Mouse (Mus musculus): Measurements from ENCODE around the gene Src. TPM values are rescaled to one million over a fixed set of nuclear protein-coding genes. Genes with fewer than 3 reads are reported as not detected.
A peak's percentile ranks its signal among the peaks of the same experiment; 100 is the strongest.

Src gene
- polyA plus RNA-seq, 1 experiment from 2014 or later = 14.0 TPM

DNA sequence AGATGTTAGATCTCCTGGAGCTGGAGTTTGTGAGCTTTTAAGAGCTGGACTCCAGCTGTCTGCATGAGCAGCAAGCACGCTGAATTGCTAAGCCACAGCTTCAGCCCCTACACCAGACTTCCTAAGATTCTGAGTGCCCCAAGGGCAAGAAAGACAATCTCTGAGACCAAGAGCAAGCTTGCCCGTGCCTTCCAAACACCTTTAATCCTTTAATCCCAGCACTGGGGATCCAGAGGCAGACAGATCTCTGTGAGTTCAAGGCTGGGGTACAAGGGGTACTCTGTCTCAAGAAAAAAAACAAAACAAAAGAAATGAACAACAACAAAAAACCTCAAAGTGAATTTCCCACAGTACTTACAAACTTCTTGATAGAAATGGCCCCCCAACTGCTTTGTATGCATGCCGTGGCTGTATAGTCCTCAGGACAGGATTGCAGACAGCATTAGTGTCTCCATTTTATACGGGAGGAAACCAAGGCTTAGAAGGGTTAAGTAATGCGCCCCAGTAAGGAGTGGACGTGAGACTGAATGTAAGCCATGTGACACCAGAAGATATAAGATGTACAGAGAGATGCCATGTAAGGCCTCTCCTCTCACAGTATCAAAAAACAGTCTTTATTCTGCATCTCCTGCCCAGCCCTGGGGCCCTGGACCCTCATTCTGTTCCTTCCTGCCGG lies 68.9 kb downstream of the Src start:
- H3K36me3 ChIP-seq (ENCODE audit: insufficient read depth, low read length) = no peaks in the 10 kb centered on the region
- no peaks in the 10 kb centered on the region for H3K4me1 ChIP-seq (replicated peaks; ENCODE audit: insufficient read depth, low read length)
- H3K9ac ChIP-seq (ENCODE audit: low read depth, low read length) = no peak overlapping the region
- DNase-seq (ENCODE audit: low spot score) (no peak), ATAC-seq (replicated peaks; ENCODE audit: low FRiP score, low read depth) (no peak)
- H3K9me3 ChIP-seq (replicated peaks; ENCODE audit: low read length) = no peaks in the 10 kb centered on the region
- TF ChIP-seq CTCF (IDR thresholded peaks at IDR 0.05; ENCODE audit: low read depth) = no peak
- H3K4me2 ChIP-seq (ENCODE audit: low read length) = no peak overlapping the region
- no peak overlapping the region for H3K27ac ChIP-seq
- no peak overlapping the region for H3K4me3 ChIP-seq (replicated peaks; ENCODE audit: low read depth, low read length)
- no peaks in the 10 kb centered on the region for H3K27me3 ChIP-seq (ENCODE audit: insufficient read depth, low read length)
- 57% methylated on average over 7 of the region's 7 CpGs for WGBS

DNA sequence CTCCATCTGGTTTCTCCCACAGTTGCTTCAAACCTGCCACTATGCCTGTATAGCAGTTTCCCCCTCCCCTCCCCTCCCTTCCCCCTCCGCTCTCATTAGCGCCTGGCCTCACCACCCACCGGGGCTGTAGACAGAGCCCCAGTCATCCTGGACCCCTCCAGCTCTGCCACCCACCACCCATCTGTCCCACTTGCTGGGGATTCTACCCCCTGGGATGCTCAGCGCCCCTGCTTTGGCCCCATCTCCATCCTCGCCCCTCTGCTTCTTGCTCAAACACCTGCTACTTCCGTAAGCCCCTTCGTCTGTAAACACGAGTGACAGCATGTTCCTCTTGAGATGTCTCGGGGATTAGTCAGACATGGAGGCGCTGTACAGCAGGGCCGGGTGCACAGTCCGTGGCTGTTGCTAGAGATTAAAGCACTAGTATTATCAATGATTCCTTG lies 69.5 kb downstream of the Src start:
- WGBS = 46% methylated on average over 12 of the region's 12 CpGs

DNA sequence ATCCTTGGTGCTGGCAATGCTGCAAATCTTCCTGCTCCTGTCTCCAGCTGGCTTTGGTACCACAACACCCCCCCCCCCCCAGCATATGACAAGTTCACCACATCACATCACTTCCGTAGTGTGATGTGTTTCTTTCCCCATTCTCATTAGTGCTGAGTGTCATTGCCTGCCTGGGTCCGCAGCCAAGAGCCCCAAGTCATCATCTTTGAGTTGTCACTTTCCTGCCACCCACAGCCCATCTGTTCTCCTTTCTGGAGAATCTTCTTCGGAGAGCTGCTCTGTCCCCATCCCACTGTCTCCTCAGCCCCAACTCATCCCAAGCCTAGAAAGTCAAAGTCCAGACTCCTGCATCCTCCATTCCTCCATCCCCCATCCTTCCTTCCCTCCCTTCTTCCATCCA lies 75.0 kb downstream of the Src start:
- DNase-seq (ENCODE audit: low spot score) (no peak), ATAC-seq (replicated peaks; ENCODE audit: low FRiP score, low read depth) (no peak)
- H3K9ac ChIP-seq (ENCODE audit: low read depth, low read length) = no peak overlapping the region
- H3K4me2 ChIP-seq (ENCODE audit: low read length) = no peak overlapping the region
- no peak overlapping the region for H3K27ac ChIP-seq
- H3K36me3 ChIP-seq (ENCODE audit: insufficient read depth, low read length) = no peaks in the 10 kb centered on the region
- H3K27me3 ChIP-seq (ENCODE audit: insufficient read depth, low read length) = no peaks in the 10 kb centered on the region
- no peaks in the 10 kb centered on the region for H3K4me1 ChIP-seq (replicated peaks; ENCODE audit: insufficient read depth, low read length)
- H3K4me3 ChIP-seq (replicated peaks; ENCODE audit: low read depth, low read length) = no peak overlapping the region
- H3K9me3 ChIP-seq (replicated peaks; ENCODE audit: low read length) = no peaks in the 10 kb centered on the region
- TF ChIP-seq CTCF (IDR thresholded peaks at IDR 0.05; ENCODE audit: low read depth) = no peak
- WGBS = 83% methylated on average over 3 of the region's 3 CpGs

More for the DNA sequence above, 69.5 kb downstream of the Src start:
- Histone ChIP-seq H3K27ac (no peak overlapping the region), H3K9me3 (replicated peaks; ENCODE audit: low read length) (no peaks in the 10 kb centered on the region), H3K36me3 (ENCODE audit: insufficient read depth, low read length) (no peaks in the 10 kb centered on the region), H3K4me2 (ENCODE audit: low read length) (no peak overlapping the region), H3K9ac (ENCODE audit: low read depth, low read length) (no peak overlapping the region), H3K4me3 (replicated peaks; ENCODE audit: low read depth, low read length) (no peak overlapping the region), H3K27me3 (ENCODE audit: insufficient read depth, low read length) (no peaks in the 10 kb centered on the region), H3K4me1 (replicated peaks; ENCODE audit: insufficient read depth, low read length) (no peaks in the 10 kb centered on the region)
- no peak for TF ChIP-seq CTCF (IDR thresholded peaks at IDR 0.05; ENCODE audit: low read depth)
- DNase-seq (ENCODE audit: low spot score) = no peak
- no peak for ATAC-seq (replicated peaks; ENCODE audit: low FRiP score, low read depth)

DNA sequence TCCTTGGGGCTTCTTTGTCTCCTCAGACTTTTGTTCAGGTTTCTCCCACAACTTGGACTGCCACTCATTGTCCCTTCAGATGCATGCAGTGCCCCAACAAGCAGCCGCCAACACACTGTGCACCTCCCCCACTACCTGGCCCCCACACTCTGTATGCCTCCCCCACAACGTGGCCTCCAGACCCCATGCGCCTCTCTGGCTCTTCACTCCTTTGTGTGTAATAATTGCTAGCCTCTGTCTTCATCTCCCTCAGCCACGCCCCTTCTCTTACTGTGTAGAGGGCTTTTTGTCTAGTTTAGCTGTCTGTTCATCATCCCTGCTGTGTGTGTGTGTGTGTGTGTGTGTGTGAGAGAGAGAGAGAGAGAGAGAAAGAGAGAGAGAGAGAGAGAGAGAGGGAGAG lies 80.3 kb downstream of the Src start:
- H3K9ac ChIP-seq (ENCODE audit: low read depth, low read length) = no peak overlapping the region
- H3K27me3 ChIP-seq (ENCODE audit: insufficient read depth, low read length) = no peaks in the 10 kb centered on the region
- no peaks in the 10 kb centered on the region for H3K9me3 ChIP-seq (replicated peaks; ENCODE audit: low read length)
- no peaks in the 10 kb centered on the region for H3K36me3 ChIP-seq (ENCODE audit: insufficient read depth, low read length)
- ATAC-seq (replicated peaks; ENCODE audit: low FRiP score, low read depth) (no peak), DNase-seq (ENCODE audit: low spot score) (no peak)
- H3K4me1 ChIP-seq (replicated peaks; ENCODE audit: insufficient read depth, low read length) = no peaks in the 10 kb centered on the region
- 32% methylated on average over 4 of the region's 4 CpGs for WGBS
- H3K4me2 ChIP-seq (ENCODE audit: low read length) = no peak overlapping the region
- no peak overlapping the region for H3K27ac ChIP-seq
- H3K4me3 ChIP-seq (replicated peaks; ENCODE audit: low read depth, low read length) = no peak overlapping the region
- no peak for TF ChIP-seq CTCF (IDR thresholded peaks at IDR 0.05; ENCODE audit: low read depth)

DNA sequence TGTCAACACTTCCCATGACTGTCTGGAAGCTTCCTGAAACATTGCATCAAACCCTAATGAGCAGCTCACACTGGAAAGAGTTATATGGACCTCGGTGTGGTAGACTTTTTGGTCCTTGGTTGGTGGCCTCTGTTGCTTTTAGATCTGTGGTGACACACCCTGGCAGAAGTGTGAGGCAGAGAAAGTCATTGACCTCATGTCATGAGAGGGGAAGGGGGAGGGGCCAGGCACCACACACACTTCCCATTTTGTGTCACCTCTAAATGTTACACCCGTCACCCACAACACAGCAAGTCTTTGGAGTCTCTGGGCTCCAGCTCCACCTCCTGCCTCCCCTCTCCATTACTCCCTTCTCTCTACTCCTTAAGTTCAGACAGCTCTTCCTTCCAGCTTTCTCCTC lies 82.1 kb downstream of the Src start:
- 45% methylated on average over 2 of the region's 2 CpGs for WGBS
- no peaks in the 10 kb centered on the region for H3K27me3 ChIP-seq (ENCODE audit: insufficient read depth, low read length)
- H3K36me3 ChIP-seq (ENCODE audit: insufficient read depth, low read length) = no peaks in the 10 kb centered on the region
- no peaks in the 10 kb centered on the region for H3K4me1 ChIP-seq (replicated peaks; ENCODE audit: insufficient read depth, low read length)
- no peaks in the 10 kb centered on the region for H3K9me3 ChIP-seq (replicated peaks; ENCODE audit: low read length)
- no peak for TF ChIP-seq CTCF (IDR thresholded peaks at IDR 0.05; ENCODE audit: low read depth)
- no peak overlapping the region for H3K27ac ChIP-seq
- ATAC-seq (replicated peaks; ENCODE audit: low FRiP score, low read depth) = no peak
- H3K4me2 ChIP-seq (ENCODE audit: low read length) = no peak overlapping the region
- H3K9ac ChIP-seq (ENCODE audit: low read depth, low read length) = no peak overlapping the region
- DNase-seq (ENCODE audit: low spot score) = no peak
- no peak overlapping the region for H3K4me3 ChIP-seq (replicated peaks; ENCODE audit: low read depth, low read length)

DNA sequence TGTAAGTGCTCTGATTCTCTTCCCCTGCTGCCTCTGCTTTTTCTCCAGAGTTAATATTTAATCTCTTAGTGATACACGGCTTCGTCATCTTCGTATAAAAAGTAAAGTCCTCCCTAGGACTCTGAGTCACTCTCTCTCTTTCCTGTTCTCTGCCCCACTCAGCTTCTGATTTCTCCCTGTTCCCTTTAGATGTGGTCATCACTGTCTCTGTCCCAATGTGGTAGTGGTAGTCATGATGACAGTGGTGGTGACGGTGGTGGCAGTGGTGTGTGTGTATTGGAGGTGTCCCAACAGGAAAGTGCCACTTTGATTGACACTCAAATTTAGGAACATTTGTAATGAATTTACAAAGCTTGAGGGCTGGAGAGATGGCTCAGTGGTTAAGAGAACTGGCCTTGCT lies 83.1 kb downstream of the Src start:
- Histone ChIP-seq H3K27ac (no peak overlapping the region), H3K4me3 (replicated peaks; ENCODE audit: low read depth, low read length) (no peak overlapping the region), H3K4me2 (ENCODE audit: low read length) (no peak overlapping the region), H3K27me3 (ENCODE audit: insufficient read depth, low read length) (no peaks in the 10 kb centered on the region), H3K36me3 (ENCODE audit: insufficient read depth, low read length) (no peaks in the 10 kb centered on the region), H3K4me1 (replicated peaks; ENCODE audit: insufficient read depth, low read length) (no peaks in the 10 kb centered on the region), H3K9ac (ENCODE audit: low read depth, low read length) (no peak overlapping the region), H3K9me3 (replicated peaks; ENCODE audit: low read length) (no peaks in the 10 kb centered on the region)
- DNase-seq (ENCODE audit: low spot score) (no peak), ATAC-seq (replicated peaks; ENCODE audit: low FRiP score, low read depth) (no peak)
- 71% methylated on average over 4 of the region's 4 CpGs for WGBS
- no peak for TF ChIP-seq CTCF (IDR thresholded peaks at IDR 0.05; ENCODE audit: low read depth)

DNA sequence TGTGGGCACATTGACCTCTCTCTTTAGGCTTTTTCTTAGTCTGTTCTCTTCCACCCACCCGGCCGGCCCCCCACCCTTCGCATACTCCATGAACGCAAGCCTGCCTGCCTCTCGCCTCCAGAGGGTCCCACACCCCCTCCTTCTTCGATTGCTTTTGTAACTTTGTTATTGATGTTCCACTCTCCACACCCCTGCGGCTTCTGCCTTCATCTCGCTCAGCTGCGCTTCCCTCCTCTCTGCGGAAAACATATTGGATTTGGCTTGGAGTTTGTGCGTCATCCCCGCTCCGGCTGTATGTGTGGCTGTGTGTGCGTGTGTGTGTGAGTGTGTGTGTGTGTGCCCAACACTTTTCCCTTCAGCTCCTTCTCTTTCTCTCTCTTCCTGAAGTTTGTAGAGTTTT lies 88.5 kb downstream of the Src start:
- Histone ChIP-seq H3K4me3 (replicated peaks; ENCODE audit: low read depth, low read length) (no peak overlapping the region), H3K36me3 (ENCODE audit: insufficient read depth, low read length) (no peaks in the 10 kb centered on the region), H3K27ac (no peak overlapping the region), H3K4me2 (ENCODE audit: low read length) (0 out of 2 replicates have a peak overlapping the region, but pooled peaks have one; percentile 2), H3K4me1 (replicated peaks; ENCODE audit: insufficient read depth, low read length) (no peaks in the 10 kb centered on the region), H3K27me3 (ENCODE audit: insufficient read depth, low read length) (no peaks in the 10 kb centered on the region), H3K9me3 (replicated peaks; ENCODE audit: low read length) (no peaks in the 10 kb centered on the region), H3K9ac (ENCODE audit: low read depth, low read length) (no peak overlapping the region)
- no peak for ATAC-seq (replicated peaks; ENCODE audit: low FRiP score, low read depth)
- WGBS = 35% methylated on average over 14 of the region's 14 CpGs
- DNase-seq (ENCODE audit: low spot score) = no peak
- no peak for TF ChIP-seq CTCF (IDR thresholded peaks at IDR 0.05; ENCODE audit: low read depth)

Data from kidney, postnatal 0 days (tissue).